Mouse (Mus musculus): ENCODE measurements at regions not wholly inside any gene's neighbourhood (a gene's known extent, or its start where the extent isn't known, plus 50 kb on each side); places are given as distances from the start of the nearest gene placed in this dataset.

GRCm38 (mm10) chr17:66262681-66263240 lies 139.4 kb downstream of the Ddx11 start:
- H3K36me3 ChIP-seq (replicated peaks), result no peaks in the 10 kb centered on the region
- WGBS (ENCODE audit: insufficient replicate concordance), result 36% methylated on average over 4 of the region's 4 CpGs
- no peak overlapping the region for H3K27ac ChIP-seq (replicated peaks)
- no peaks in the 10 kb centered on the region for H3K27me3 ChIP-seq
- no peak overlapping the region for H3K9ac ChIP-seq
- no peak overlapping the region for H3K4me2 ChIP-seq
- no peak for ATAC-seq (ENCODE audit: insufficient read depth)
- no peaks in the 10 kb centered on the region for H3K4me1 ChIP-seq (replicated peaks)
- H3K9me3 ChIP-seq (replicated peaks), result no peaks in the 10 kb centered on the region
- H3K4me3 ChIP-seq (replicated peaks), result no peak overlapping the region

- H3K4me3 ChIP-seq (replicated peaks), result no peak overlapping the region
- no peak overlapping the region for H3K4me2 ChIP-seq
- no peak for ATAC-seq (ENCODE audit: insufficient read depth)
- no peak overlapping the region for H3K9ac ChIP-seq
- WGBS (ENCODE audit: insufficient replicate concordance), result 80% methylated on average over 4 of the region's 4 CpGs
- no peaks in the 10 kb centered on the region for H3K36me3 ChIP-seq (replicated peaks)
- H3K27ac ChIP-seq (replicated peaks), result no peak overlapping the region
- no peaks in the 10 kb centered on the region for H3K4me1 ChIP-seq (replicated peaks)
- H3K27me3 ChIP-seq, result no peaks in the 10 kb centered on the region
- H3K9me3 ChIP-seq (replicated peaks), result no peaks in the 10 kb centered on the region
These were observed 140.1 kb downstream of the Ddx11 start for GRCm38 (mm10) chr17:66263405-66263804.

GRCm38 (mm10) chr17:66266803-66267202 lies 143.5 kb downstream of the Ddx11 start:
- Histone ChIP-seq H3K27me3 (no peaks in the 10 kb centered on the region), H3K9ac (no peak overlapping the region), H3K4me2 (no peak overlapping the region), H3K4me3 (replicated peaks) (no peak overlapping the region), H3K9me3 (replicated peaks) (no peaks in the 10 kb centered on the region), H3K27ac (replicated peaks) (no peak overlapping the region), H3K4me1 (replicated peaks) (no peaks in the 10 kb centered on the region), H3K36me3 (replicated peaks) (no peaks in the 10 kb centered on the region)
- 61% methylated on average over 5 of the region's 5 CpGs for WGBS (ENCODE audit: insufficient replicate concordance)
- ATAC-seq (ENCODE audit: insufficient read depth), result no peak

- Histone ChIP-seq H3K9me3 (replicated peaks) (no peaks in the 10 kb centered on the region), H3K9ac (no peak overlapping the region), H3K4me1 (replicated peaks) (no peaks in the 10 kb centered on the region), H3K36me3 (replicated peaks) (no peaks in the 10 kb centered on the region), H3K4me2 (no peak overlapping the region), H3K27ac (replicated peaks) (no peak overlapping the region), H3K27me3 (no peaks in the 10 kb centered on the region), H3K4me3 (replicated peaks) (no peak overlapping the region)
- 38% methylated on average over 6 of the region's 6 CpGs for WGBS (ENCODE audit: insufficient replicate concordance)
- no peak for ATAC-seq (ENCODE audit: insufficient read depth)
These were observed 144.5 kb downstream of the Ddx11 start for GRCm38 (mm10) chr17:66267831-66268230.

GRCm38 (mm10) chr17:66269567-66269966 lies 146.2 kb downstream of the Ddx11 start:
- no peaks in the 10 kb centered on the region for H3K4me1 ChIP-seq (replicated peaks)
- 70% methylated on average over 6 of the region's 6 CpGs for WGBS (ENCODE audit: insufficient replicate concordance)
- H3K27me3 ChIP-seq, result no peaks in the 10 kb centered on the region
- H3K27ac ChIP-seq (replicated peaks), result no peak overlapping the region
- H3K36me3 ChIP-seq (replicated peaks), result no peaks in the 10 kb centered on the region
- no peak for ATAC-seq (ENCODE audit: insufficient read depth)
- no peaks in the 10 kb centered on the region for H3K9me3 ChIP-seq (replicated peaks)
- H3K4me3 ChIP-seq (replicated peaks), result no peak overlapping the region
- H3K9ac ChIP-seq, result no peak overlapping the region
- H3K4me2 ChIP-seq, result no peak overlapping the region

GRCm38 (mm10) chr17:66271906-66272305 lies 148.6 kb downstream of the Ddx11 start:
- Histone ChIP-seq H3K4me3 (replicated peaks) (no peak overlapping the region), H3K36me3 (replicated peaks) (no peaks in the 10 kb centered on the region), H3K27me3 (no peaks in the 10 kb centered on the region), H3K9me3 (replicated peaks) (no peaks in the 10 kb centered on the region), H3K27ac (replicated peaks) (no peak overlapping the region), H3K9ac (no peak overlapping the region), H3K4me1 (replicated peaks) (no peaks in the 10 kb centered on the region), H3K4me2 (no peak overlapping the region)
- 75% methylated on average over 7 of the region's 7 CpGs for WGBS (ENCODE audit: insufficient replicate concordance)
- ATAC-seq (ENCODE audit: insufficient read depth), result no peak

GRCm38 (mm10) chr17:66276778-66277177 lies 153.5 kb downstream of the Ddx11 start:
- ATAC-seq (ENCODE audit: insufficient read depth), result no peak
- 71% methylated on average over 13 of the region's 13 CpGs for WGBS (ENCODE audit: insufficient replicate concordance)
- H3K4me1 ChIP-seq (replicated peaks), result no peaks in the 10 kb centered on the region
- no peaks in the 10 kb centered on the region for H3K36me3 ChIP-seq (replicated peaks)
- no peak overlapping the region for H3K9ac ChIP-seq
- no peak overlapping the region for H3K4me2 ChIP-seq
- no peaks in the 10 kb centered on the region for H3K27me3 ChIP-seq
- H3K9me3 ChIP-seq (replicated peaks), result no peaks in the 10 kb centered on the region
- no peak overlapping the region for H3K4me3 ChIP-seq (replicated peaks)
- no peak overlapping the region for H3K27ac ChIP-seq (replicated peaks)

GRCm38 (mm10) chr17:66278037-66278436 lies 154.7 kb downstream of the Ddx11 start:
- no peak for ATAC-seq (ENCODE audit: insufficient read depth)
- Histone ChIP-seq H3K27ac (replicated peaks) (no peak overlapping the region), H3K4me3 (replicated peaks) (no peak overlapping the region), H3K9ac (no peak overlapping the region), H3K4me2 (no peak overlapping the region), H3K36me3 (replicated peaks) (no peaks in the 10 kb centered on the region), H3K27me3 (no peaks in the 10 kb centered on the region), H3K4me1 (replicated peaks) (no peaks in the 10 kb centered on the region), H3K9me3 (replicated peaks) (no peaks in the 10 kb centered on the region)
- 67% methylated on average over 5 of the region's 5 CpGs for WGBS (ENCODE audit: insufficient replicate concordance)

- Histone ChIP-seq H3K9me3 (replicated peaks) (0 out of 2 replicates have a peak, but pooled peaks cover 2% of the 10 kb centered on the region), H3K4me3 (replicated peaks) (no peak overlapping the region), H3K4me1 (replicated peaks) (no peaks in the 10 kb centered on the region), H3K4me2 (no peak overlapping the region), H3K27ac (replicated peaks) (no peak overlapping the region), H3K36me3 (replicated peaks) (no peaks in the 10 kb centered on the region), H3K27me3 (no peaks in the 10 kb centered on the region), H3K9ac (no peak overlapping the region)
- no peak for ATAC-seq (ENCODE audit: insufficient read depth)
- WGBS (ENCODE audit: insufficient replicate concordance), result 77% methylated on average over 10 of the region's 10 CpGs
These were observed 162.0 kb downstream of the Ddx11 start for GRCm38 (mm10) chr17:66285295-66285694.
